Mouse (Mus musculus) liver, embryonic 16.5 days (tissue): ENCODE measurements around the gene Camkmt. TPM values are rescaled to one million over a fixed set of nuclear protein-coding genes. Genes with fewer than 3 reads are reported as not detected.

ENCODE experiments used
- ATAC-seq: fragments of 200-750 bp; cut with Nextera tagmentation; 2 replicates; pipeline ENCODE4 v1.8.0; 2017; ENCODE audit warnings: low read depth, mild to moderate bottlenecking, moderate number of reproducible peaks, moderate library complexity
- H3K27ac ChIP-seq: fragments of 300-500 bp; sonication (generic); 2 replicates; pipeline ENCODE4 v1.5.1; 2014; ENCODE audit warnings: mild to moderate bottlenecking, low read length
- H3K27me3 ChIP-seq: fragments of 300-500 bp; sonication (generic); 2 replicates; pipeline ENCODE4 v1.6.1; 2014; ENCODE audit warnings: low read depth, low read length, mixed read lengths; ENCODE audit not compliant: control insufficient read depth, insufficient read depth
- H3K36me3 ChIP-seq: fragments of 300-500 bp; sonication (generic); 2 replicates; pipeline ENCODE4 v1.6.1; 2014; ENCODE audit warnings: mild to moderate bottlenecking; ENCODE audit not compliant: control insufficient read depth, insufficient read depth
- H3K4me1 ChIP-seq: fragments of 300-500 bp; sonication (generic); 2 replicates; pipeline ENCODE4 v1.6.1; 2014; ENCODE audit warnings: low read depth, low read length, mixed read lengths; ENCODE audit not compliant: control insufficient read depth
- H3K4me2 ChIP-seq: fragments of 300-500 bp; sonication (generic); 2 replicates; pipeline ENCODE4 v1.6.1; 2014; ENCODE audit warnings: low read depth, low read length, mixed read lengths
- H3K4me3 ChIP-seq: fragments of 300-500 bp; sonication (generic); 2 replicates; pipeline ENCODE4 v1.5.1; 2014; ENCODE audit warnings: low read depth, mild to moderate bottlenecking, low read length
- H3K9ac ChIP-seq: fragments of 300-500 bp; sonication (generic); 2 replicates; pipeline ENCODE4 v1.6.1; 2014; ENCODE audit warnings: low read depth, low read length
- H3K9me3 ChIP-seq: fragments of 300-500 bp; sonication (generic); replicated peaks from 2 replicates; pipeline ENCODE4 v1.6.1; 2016; ENCODE audit warnings: low read length; ENCODE audit not compliant: control insufficient read depth
- WGBS: fragments of 180-500 bp; shearing (Covaris S2); extraction: QIAGEN DNeasy Blood & Tissue Kit; methylation state at CpG from one replicate; pipeline ENCODE4 v1.1.7; 2014; ENCODE audit not compliant: insufficient replicate concordance; 5-methylcytosine and 5-hydroxymethylcytosine counted together
- polyA plus RNA-seq: library from polyadenylated mRNA; unstranded; fragments of >200 nt; fragmentation: Nextera tagmentation; extraction: Ambion mirVana; gene quantifications from 2 replicates; pipeline ENCODE4 v1.2.1, GENCODE M21; 2015

Camkmt gene
- polyA plus RNA-seq, 1 experiment from 2014 or later: 2.7 TPM

DNA sequence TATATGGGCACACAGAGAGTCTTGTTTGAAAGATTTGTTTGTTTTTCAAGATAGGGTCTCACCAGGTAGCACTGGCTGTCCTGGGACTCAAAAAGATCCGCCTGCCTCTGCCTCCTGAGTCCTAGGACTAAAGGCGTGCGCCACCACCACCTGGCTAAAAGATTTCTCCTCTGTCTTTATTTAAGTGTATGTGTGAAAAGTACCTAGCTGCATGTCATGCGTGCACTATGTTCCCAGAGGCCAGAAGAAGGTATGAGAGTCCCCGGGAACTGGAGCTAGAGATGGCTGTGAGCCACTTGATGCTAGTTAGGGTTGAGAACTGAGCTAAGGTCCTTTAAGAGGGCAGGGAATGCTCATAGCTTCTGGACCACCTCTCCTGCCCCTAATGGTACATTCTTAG is 277.0 kb downstream of the Camkmt start:
- no peaks in the 10 kb centered on the region for H3K27me3 ChIP-seq
- no peaks in the 10 kb centered on the region for H3K9me3 ChIP-seq
- H3K9ac ChIP-seq: no peak overlapping the region
- H3K4me1 ChIP-seq: no peaks in the 10 kb centered on the region
- no peak overlapping the region for H3K27ac ChIP-seq
- no peak overlapping the region for H3K4me3 ChIP-seq
- no peaks in the 10 kb centered on the region for H3K36me3 ChIP-seq
- ATAC-seq: no peak
- WGBS: 70% methylated on average over 5 of the region's 5 CpGs
- no peak overlapping the region for H3K4me2 ChIP-seq

DNA sequence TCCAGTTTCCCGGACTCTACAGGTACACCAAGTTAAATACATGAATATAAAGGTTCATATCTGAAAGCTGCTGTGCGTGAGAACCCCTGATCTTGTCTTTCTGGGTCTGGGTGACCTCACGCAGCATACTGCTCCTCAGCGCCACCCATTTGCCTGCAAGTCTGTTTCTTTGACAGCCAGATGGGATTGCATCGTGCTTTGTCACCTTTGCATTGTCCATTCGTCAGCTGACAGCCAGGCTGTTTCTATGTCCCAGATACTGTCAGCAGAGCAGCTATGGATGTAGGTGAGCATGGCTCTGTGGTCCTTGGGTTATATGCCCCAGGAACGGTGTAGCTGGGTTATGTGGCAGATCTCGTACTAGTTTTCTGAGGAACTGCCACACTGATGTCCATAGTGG is 278.4 kb downstream of the Camkmt start:
- no peaks in the 10 kb centered on the region for H3K9me3 ChIP-seq
- H3K27ac ChIP-seq: no peak overlapping the region
- H3K27me3 ChIP-seq: no peaks in the 10 kb centered on the region
- no peak for ATAC-seq
- H3K4me3 ChIP-seq: no peak overlapping the region
- no peak overlapping the region for H3K9ac ChIP-seq
- 52% methylated on average over 8 of the region's 8 CpGs for WGBS
- no peaks in the 10 kb centered on the region for H3K4me1 ChIP-seq
- no peaks in the 10 kb centered on the region for H3K36me3 ChIP-seq
- H3K4me2 ChIP-seq: no peak overlapping the region

DNA sequence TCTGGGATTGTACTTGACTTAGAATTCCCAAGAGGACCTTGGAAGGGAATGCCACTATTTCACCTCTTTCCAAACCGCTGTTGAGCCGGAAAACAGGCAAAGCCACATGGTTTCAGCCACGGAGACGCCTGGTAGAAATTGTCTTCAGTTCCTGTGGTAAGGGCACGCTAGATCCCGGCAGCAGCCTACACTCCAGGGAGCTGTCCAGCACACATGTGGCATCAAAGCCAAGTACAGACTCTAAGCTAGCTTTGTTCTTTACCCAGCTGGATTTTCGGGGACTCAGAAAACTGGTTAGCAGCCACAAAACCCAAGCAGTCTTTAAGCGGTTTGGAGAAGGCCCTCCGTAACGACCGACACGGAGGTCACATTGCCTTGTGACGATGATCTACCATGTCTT is 281.7 kb downstream of the Camkmt start:
- Histone ChIP-seq H3K9ac (no peak overlapping the region), H3K4me1 (no peaks in the 10 kb centered on the region), H3K9me3 (no peaks in the 10 kb centered on the region), H3K36me3 (no peaks in the 10 kb centered on the region), H3K4me3 (no peak overlapping the region), H3K27ac (no peak overlapping the region), H3K27me3 (no peaks in the 10 kb centered on the region), H3K4me2 (no peak overlapping the region)
- 64% methylated on average over 13 of the region's 13 CpGs for WGBS
- no peak for ATAC-seq

- ATAC-seq: no peak
- Histone ChIP-seq H3K27me3 (no peaks in the 10 kb centered on the region), H3K4me1 (no peaks in the 10 kb centered on the region), H3K9ac (no peak overlapping the region), H3K9me3 (no peaks in the 10 kb centered on the region), H3K4me2 (no peak overlapping the region), H3K27ac (no peak overlapping the region), H3K36me3 (no peaks in the 10 kb centered on the region), H3K4me3 (no peak overlapping the region)
- WGBS: 65% methylated on average over 7 of the region's 7 CpGs
Observed at GRCm38 (mm10) chr17:85372523-85372922, 282.2 kb downstream of the Camkmt start.

GRCm38 (mm10) chr17:85374100-85374833 is 283.9 kb downstream of the Camkmt start:
- 58% methylated on average over 19 of the region's 19 CpGs for WGBS
- Histone ChIP-seq H3K27ac (no peak overlapping the region), H3K36me3 (no peaks in the 10 kb centered on the region), H3K27me3 (no peaks in the 10 kb centered on the region), H3K9ac (no peak overlapping the region), H3K4me2 (0 out of 2 replicates have a peak overlapping the region, but pooled peaks have one; percentile 4), H3K4me1 (no peaks in the 10 kb centered on the region), H3K9me3 (no peaks in the 10 kb centered on the region), H3K4me3 (no peak overlapping the region)
- ATAC-seq: peak; percentile 48; the same call in 1 of the 2 replicates

- H3K4me2 ChIP-seq: 0 out of 2 replicates have a peak overlapping the region, but pooled peaks have one; percentile 4
- H3K4me3 ChIP-seq: no peak overlapping the region
- ATAC-seq: no peak
- H3K9me3 ChIP-seq: no peaks in the 10 kb centered on the region
- no peaks in the 10 kb centered on the region for H3K4me1 ChIP-seq
- no peak overlapping the region for H3K9ac ChIP-seq
- no peaks in the 10 kb centered on the region for H3K27me3 ChIP-seq
- WGBS: 70% methylated on average over 8 of the region's 8 CpGs
- H3K27ac ChIP-seq: no peak overlapping the region
- H3K36me3 ChIP-seq: no peaks in the 10 kb centered on the region
Observed at GRCm38 (mm10) chr17:85374834-85375176, 284.5 kb downstream of the Camkmt start.

DNA sequence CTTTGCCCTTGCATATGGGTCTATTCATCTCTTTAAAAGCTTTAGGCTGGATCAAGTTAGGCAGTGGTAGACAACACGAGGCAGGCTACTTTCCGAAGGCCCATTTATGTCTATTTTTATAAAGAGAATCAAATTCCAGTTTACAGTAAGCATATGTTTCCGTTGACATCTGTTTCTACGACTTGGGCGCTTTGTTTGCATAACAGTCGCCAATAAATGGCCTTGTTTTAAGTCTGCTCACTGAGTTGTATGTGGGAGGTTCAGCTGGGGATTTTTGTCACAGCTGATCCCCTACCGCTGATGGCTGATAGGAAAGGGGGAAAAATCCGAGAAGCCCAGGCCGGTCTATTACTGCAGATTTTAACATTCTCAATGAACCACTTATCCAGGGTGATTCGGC is 285.2 kb downstream of the Camkmt start:
- no peak for ATAC-seq
- Histone ChIP-seq H3K36me3 (no peaks in the 10 kb centered on the region), H3K27ac (no peak overlapping the region), H3K9me3 (no peaks in the 10 kb centered on the region), H3K4me3 (no peak overlapping the region), H3K4me1 (no peaks in the 10 kb centered on the region), H3K27me3 (no peaks in the 10 kb centered on the region), H3K4me2 (no peak overlapping the region), H3K9ac (no peak overlapping the region)
- 67% methylated on average over 10 of the region's 10 CpGs for WGBS

GRCm38 (mm10) chr17:85377496-85377895 is 287.1 kb downstream of the Camkmt start:
- Histone ChIP-seq H3K4me2 (no peak overlapping the region), H3K27me3 (no peaks in the 10 kb centered on the region), H3K4me3 (no peak overlapping the region), H3K27ac (no peak overlapping the region), H3K36me3 (no peaks in the 10 kb centered on the region), H3K4me1 (no peaks in the 10 kb centered on the region), H3K9ac (no peak overlapping the region), H3K9me3 (no peaks in the 10 kb centered on the region)
- ATAC-seq: no peak
- WGBS: 62% methylated on average over 8 of the region's 8 CpGs

- H3K9me3 ChIP-seq: no peaks in the 10 kb centered on the region
- no peaks in the 10 kb centered on the region for H3K27me3 ChIP-seq
- H3K9ac ChIP-seq: no peak overlapping the region
- H3K4me3 ChIP-seq: no peak overlapping the region
- no peak overlapping the region for H3K27ac ChIP-seq
- H3K36me3 ChIP-seq: no peaks in the 10 kb centered on the region
- no peak for ATAC-seq
- whole genome bisulfite sequencing: 72% methylated on average over 7 of the region's 7 CpGs
- H3K4me2 ChIP-seq: no peak overlapping the region
- H3K4me1 ChIP-seq: no peaks in the 10 kb centered on the region
Observed at GRCm38 (mm10) chr17:85379101-85379500, 288.7 kb downstream of the Camkmt start.
